Mouse (Mus musculus): Measurements from ENCODE around the gene Fstl3.

The Fstl3 gene

DNA sequence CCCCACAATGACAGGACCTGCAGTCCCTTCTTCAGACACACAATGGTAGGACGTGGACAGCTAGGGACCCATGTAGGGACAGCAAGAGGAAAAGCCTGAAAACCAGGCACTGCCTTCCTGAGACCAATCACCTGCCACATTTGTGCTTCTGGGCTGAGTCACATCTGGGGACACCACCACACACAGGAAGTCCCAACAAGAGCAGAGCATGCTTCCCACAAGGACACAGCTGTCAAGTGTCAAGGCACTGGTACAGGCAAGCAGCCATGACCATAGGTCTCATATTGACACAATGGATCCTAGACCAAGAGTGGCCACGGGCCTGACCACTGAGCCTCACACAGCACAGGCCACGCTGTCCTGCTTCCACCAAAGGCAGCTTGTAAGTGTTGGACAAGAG is 14.2 kb upstream of the Fstl3 start:
- no peak for DNase-seq (ENCODE audit: low spot score)

DNA sequence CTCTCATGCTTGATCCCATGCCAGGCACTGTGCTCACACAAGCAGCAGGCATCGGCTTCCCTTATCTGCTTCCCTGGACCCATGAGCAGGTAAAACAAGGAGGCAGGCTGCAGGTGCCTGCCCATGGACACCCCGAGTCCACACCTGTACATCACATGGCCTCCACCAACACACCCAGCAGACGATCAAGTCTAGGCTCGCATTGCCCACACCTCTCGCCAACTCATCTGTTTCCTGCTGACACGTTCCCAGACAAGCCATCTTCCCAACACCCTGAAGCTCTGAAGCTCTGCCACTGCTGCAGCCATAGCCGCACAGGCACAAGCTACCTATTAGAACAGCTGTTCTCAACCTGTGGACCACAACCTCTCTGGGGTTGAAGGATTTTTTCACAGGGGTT is 12.8 kb upstream of the Fstl3 start:
- no peak for DNase-seq (ENCODE audit: low spot score)

DNA sequence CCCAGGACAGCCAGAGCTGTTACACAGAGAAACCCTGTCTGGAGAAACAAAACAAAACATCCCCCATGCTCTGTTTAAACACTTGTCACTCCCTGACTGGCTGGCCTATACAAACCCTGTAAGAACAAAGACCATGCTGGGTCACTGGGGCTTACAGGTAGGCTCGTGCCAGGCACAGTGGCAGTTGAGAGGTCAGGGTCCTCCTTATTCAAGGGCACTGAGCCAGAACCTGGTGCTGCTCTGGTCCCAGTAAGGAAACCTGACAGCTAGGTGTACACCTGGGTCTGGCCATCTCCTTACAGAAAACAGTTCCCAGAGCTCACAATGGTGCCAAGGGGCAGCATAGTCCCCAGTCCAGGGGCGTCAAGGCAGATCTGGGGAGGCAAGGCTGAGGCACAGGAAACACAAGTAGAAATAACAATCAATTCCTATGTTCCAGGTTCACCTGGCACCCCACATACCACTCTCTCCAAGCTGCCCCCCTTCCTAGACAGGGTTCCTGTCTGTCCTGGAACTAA is 11.8 kb upstream of the Fstl3 start:
- DNase-seq (ENCODE audit: low spot score), result no peak

DNA sequence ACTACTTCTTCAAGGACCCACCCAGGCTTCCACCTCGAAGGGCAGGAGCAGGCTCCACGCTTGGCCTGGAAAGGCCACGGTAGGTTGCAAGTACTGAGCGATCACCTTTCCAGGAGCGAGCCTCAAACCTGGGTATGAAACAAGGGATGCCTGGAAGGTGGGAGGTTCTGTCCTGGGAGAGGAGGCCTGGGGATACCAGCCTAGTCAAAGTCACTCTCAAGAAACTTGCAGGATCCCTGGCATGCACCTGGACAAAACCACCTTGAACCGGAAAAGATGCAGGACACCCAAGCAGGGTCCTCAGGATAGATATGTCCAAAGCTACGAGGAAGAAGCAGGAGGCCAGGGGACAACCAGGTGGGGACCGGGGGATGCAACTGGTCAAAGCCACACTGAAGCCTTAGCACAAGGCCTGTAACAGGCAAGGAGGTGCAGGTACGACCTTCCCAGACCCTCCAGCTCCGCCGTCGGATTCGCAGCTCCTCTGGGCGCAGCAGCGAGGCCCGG is 11.0 kb upstream of the Fstl3 start:
- no peak for DNase-seq (ENCODE audit: low spot score)

DNA sequence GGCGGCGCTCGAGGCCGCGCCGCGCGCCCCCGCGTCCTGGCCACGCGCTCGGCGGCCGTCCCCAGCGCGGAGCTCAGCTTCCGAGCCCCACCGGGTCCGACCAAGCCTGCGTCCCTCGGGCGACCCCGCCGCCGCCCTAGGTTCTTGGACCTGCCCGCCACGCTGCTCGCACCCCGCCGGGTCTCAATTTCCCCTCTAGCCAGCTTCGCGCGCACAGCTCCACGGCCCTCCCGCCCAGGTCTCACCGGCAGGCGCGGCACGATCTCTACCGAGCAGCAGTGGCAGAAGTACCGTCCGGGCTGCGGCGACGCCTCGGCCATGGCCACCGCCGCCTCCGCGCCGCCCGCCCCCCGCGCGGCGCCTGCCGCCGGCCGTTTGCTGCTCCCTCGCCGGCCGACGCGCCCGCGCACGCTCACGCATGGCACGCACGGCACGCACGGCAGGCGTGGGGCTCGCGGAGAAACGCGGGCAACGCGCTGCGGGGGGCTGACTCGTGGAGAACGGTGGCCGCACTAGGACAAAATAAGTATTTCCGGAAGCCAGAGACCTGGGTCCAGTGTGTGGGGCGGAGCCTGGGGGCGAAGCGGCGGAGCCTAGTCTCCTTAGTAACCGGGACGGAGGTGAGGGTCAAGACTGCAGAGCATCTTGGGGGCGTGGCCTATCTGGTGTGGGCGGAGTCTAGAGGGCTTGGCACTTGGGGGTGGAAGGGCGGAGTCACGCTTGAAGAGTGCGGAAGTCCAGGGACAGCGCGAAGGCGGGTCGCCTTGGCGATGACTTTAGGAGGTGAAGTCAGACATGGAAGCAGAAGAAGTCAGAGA is 10.4 kb upstream of the Fstl3 start, which contains the start of gene Rnf126:
TSS of gene Rnf126 (minus strand) at position 445 of the 818 bp plus-strand sequence.
- peak; percentile 99 for DNase-seq (ENCODE audit: low spot score)

DNA sequence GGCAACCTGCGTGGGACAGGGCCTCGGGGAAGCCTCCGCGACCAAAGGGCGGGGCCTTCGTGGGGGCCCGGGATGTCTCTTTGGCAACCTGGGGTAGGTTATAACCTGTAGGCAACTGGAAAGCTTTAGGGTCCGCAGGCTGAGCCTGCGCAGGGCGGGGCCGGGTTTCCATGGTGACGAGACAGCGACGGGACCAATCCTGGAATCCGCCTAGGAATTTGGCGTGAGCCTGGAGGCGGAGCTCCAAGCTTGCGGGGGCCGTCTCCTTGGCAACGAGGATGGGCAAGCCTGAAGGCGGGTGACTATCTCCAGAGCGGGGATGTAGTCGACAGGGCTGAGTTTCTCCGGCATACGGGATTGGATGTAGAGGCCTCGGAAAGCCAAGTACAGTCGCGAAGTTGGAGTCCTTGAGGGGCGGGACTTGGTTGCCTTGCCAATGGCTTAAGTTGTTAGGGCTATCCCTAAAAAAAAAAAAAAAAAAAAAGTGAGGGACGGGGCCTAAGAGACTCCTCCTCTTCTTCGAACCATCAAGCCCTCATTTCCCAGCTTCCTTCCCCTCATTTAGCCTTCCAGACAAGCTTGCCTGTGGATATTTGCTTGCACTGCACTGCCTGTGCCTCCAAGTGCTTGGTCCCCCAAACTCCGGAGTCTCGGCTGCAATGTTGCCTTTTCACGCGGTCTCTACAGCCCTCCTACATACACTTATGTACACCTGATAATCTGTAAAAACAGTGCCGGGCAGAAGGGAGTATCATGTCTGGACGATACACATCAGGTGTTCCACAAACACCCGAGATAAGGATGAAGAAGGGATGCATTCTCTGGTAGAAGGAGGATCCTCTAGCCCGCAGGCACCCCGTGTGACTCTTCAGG is 9.5 kb upstream of the Fstl3 start:
- peak; percentile 88 for DNase-seq (ENCODE audit: low spot score)

DNA sequence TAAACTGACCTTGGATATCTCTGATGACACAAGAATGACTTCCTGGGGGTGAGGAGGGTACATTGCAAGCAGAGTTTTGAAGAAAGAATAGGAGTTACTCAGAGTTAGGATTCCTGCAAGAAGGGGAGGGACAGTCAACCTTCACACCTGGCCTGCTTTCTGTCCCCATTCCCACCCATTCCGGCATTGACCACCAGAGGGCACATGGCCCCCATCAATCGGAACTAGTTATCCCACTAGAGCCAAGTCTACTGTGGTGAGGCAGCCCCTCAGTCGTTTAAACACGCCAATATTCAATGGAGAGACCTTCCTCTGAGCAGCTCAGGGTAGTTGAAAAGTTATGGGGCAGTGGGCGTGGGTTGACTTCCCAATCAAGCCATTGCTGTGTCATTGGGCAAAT is 8.7 kb upstream of the Fstl3 start:
- DNase-seq (ENCODE audit: low spot score), result peak; percentile 70

DNA sequence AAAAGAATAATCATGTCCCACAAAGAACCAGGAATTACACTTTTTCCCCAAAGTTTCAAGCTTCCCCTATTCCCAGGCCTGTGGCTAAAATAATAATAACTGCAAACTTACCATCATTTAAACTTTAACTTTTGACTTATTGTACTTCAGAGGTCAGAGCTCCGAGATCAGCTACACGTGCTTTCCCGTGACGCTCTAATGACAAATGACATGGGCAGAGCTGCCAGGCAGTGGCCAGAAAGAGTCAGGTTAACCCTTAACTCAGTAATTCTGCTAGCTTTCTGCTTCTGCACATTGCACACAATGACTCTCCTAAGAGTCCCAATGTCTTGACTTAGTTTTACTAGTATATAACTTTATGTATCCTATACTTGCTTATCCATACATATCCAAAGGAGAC is 7.7 kb upstream of the Fstl3 start:
- no peak for DNase-seq (ENCODE audit: low spot score)

DNA sequence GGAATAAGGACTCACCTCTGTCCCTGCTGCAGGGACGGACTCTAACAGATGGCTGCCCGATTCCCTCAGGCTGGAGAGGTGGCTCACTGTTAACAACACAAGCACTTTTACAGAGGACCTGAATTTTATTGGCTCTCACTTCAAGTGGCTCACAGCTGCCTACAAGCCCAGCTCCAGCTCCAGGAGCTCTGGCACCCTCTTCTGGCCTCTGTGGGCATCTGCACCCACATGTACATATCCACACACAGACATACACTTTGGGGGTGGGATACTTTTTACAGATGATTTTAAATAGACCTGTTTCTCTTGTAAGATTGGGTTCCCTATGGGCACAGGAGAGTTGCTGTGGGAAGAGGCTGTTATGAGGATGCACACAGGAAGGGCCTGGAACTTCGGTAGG is 4.8 kb upstream of the Fstl3 start:
- DNase-seq (ENCODE audit: low spot score), result no peak

DNA sequence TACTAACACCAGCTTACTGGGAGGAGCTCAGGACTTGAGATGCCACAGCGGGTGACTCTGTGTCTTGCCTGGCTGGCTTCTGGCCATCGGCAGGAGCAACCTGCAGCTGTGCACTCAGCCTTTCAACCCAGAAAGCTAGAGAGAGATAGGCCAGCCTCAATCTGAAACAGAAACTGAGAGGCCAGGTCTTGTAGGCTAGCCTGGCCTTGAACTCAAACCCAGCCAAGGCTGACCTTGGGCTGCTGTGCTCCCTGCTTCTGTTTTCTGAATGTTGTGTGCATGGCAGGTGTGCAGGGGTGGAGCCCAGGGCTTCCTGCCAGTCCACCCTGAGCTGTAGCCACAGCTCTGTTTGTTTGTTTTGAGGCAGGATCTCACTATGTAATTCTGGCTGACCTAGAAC is 3.9 kb upstream of the Fstl3 start:
- no peak for DNase-seq (ENCODE audit: low spot score)

DNA sequence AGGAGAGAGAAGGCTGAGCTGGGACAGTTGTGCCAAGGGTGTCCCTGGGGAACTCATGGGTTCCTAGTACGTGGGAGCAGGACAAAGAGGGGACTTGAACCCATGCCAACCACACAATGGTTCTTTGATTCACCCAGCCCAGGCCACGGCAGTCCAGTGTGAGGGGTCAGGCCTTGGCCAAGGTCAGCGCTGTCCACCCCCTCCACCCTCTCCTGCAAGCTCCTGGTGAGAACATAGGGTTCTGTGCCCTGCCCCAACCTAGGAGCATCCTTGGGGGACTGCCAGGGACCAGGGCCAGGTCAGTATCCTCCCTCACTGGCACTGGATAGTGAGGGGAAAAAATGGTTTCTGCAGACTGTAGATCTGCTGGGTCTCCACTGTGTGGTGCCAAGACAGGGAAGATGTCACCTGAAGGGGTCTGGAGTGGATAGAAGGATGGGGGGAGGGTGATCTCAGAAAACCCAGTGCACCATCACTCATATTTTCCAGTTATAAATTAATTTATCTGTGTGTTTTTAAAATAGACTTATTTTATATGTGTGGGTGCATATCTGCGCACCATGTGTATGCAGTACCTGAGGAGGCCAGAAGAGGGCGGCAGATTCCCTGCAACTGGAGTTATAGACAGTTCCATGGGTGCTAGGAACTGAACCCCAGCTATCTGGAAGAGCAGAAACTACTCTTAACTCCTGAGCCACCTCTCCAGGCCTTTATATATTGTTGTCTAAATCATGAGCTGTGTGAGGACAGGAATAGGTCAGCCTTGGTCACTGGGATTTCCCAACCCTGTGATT is 2.4 kb upstream of the Fstl3 start:
- no peak for DNase-seq (ENCODE audit: low spot score)

DNA sequence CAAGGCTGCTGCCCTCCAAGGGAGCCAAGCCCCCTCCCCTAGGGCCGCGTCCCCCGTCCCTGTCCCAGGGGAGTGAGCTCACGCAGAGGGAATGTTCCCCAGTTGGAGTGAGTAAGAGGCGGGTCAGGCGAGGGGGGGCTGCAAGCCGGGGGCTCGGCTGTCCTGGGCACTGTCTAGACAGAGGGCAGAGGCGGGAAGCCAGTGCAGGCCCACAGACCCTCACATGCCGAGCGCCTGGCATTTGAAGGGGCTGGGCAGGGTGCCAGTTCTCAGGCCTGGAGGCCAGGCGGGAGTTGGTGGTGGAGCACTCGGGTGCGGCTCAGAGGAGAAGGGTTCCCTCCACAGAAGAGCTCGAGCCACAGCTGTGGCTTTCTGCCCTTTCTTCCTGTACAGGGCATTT is 934 bp downstream of the Fstl3 start:
- DNase-seq (ENCODE audit: low spot score), result peak; percentile 38

DNA sequence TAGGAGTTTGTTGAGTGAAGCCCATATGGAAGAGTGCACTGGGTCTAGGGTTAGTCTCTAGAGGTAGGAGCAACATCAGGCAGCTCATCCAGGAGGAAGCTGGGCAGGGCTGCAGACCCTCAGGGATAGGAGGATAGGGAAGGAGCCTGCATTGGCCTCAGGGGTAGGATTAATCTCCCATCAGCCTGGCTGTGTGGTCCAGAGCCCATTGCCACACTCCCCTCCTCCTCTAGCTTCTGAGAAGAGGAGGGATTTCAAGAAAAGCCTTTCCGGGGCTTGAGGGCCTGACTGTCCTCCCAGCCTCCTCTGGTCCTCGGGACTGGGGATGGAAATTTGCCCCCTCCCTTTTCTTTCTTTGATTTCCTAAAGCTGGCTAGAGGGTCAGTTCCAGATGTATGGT is 2.1 kb downstream of the Fstl3 start:
- DNase-seq (ENCODE audit: low spot score), result no peak

DNA sequence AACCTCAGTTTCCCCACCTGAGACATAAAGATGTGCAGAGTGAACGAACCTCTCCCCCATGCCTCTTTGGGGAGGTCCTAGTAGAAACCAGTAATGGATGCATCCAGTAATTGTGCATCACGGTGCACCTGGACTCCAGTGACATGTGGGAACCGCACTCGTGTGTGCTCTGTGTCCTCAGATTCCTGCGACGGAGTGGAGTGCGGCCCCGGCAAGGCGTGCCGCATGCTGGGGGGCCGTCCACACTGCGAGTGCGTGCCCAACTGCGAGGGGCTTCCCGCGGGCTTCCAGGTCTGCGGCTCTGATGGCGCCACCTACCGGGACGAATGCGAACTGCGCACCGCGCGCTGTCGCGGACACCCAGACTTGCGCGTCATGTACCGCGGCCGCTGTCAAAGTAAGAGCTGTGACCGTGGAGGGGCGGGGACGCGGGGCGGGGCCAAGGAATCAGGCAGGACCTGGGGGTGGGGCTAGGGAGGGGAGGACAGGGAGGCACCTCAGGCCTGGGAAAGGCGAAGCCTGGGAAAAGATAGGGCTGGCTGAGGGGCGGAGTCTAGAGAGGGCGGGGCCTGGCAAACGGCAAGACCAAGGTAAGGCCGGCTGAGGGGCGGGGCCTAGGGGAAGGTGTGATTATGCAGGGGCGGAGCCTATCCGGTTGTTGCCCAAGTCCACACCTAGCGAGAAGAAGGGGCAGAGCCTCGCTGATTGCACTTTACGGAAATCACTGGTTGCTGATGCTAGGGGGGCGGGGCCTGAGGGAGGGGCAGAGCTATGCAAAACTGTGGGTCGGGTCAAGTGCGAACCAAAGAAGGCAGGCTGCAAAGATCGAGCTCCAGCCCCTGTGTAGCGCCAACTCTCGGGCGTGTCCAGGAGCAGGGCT is 3.0 kb downstream of the Fstl3 start:
- DNase-seq (ENCODE audit: low spot score), result peak; percentile 93

DNA sequence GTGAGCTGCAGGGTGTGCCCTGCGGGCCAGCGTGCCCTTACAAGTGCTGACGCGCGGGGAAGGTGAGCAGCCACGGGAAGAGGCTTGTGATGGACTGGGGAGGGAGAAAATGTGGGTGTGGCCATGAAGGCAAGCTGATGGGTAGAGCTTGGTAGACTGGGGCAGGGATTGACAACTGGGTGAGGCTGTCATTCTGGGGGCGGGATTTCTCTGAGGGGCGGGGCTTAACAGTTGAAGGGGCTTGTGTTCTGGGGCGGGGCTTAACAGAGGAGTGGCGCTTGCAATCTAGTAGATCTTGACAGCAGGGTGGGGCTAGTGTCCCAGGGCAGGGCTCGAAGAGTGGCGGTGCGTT is 3.6 kb downstream of the Fstl3 start:
- DNase-seq (ENCODE audit: low spot score), result no peak

DNA sequence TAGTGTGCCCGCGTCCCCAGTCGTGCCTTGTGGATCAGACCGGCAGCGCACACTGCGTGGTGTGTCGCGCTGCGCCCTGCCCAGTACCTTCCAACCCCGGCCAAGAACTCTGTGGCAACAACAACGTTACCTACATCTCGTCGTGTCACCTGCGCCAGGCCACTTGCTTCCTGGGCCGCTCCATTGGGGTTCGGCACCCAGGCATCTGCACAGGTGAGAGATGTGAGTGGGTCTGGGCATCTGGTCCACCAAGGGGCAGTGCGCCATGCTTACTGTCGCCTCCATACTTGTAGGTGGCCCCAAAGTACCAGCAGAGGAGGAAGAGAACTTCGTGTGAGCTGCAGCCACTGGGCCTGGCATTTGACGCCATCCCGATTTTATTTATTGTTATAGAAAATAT is 4.1 kb downstream of the Fstl3 start:
- DNase-seq (ENCODE audit: low spot score), result no peak

DNA sequence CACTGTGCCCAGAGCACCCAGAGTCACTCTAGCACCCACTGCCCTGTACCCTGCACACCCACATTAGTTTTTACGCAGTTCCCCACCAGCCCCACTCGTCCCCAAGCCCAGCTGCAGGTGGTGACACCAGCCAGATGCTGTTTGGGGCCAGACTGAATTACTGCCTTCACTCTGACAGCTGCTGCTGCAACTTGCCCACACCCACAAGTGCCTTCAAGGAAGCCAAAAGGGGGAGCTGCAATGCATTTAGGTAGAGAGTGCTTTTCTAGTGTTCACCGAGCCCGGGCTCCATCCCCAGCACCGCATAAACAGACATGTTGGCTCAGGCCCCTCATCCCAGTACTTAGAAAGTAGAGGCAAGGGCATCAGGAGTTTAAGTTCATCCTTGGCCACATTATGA is 4.9 kb downstream of the Fstl3 start:
- DNase-seq (ENCODE audit: low spot score), result no peak

DNA sequence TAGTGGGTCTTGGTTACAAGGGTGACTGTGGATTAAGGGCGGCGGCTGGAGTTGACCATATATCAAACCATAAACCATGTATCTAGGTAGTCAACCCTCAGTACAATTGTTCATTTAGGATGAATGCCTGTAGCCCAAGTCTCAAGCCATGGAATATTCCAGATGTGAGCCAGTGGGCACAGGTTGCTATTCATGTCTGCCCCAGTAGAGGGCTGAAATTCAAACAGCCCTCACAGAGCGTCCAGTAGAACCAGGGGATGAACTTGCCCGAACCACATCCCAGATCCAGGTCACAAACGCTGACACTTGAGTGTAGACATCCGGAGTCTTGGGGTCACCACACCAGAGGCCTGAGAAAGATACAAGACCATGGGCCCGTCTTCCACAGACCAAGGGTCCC is 6.0 kb downstream of the Fstl3 start:
- DNase-seq (ENCODE audit: low spot score), result no peak

DNA sequence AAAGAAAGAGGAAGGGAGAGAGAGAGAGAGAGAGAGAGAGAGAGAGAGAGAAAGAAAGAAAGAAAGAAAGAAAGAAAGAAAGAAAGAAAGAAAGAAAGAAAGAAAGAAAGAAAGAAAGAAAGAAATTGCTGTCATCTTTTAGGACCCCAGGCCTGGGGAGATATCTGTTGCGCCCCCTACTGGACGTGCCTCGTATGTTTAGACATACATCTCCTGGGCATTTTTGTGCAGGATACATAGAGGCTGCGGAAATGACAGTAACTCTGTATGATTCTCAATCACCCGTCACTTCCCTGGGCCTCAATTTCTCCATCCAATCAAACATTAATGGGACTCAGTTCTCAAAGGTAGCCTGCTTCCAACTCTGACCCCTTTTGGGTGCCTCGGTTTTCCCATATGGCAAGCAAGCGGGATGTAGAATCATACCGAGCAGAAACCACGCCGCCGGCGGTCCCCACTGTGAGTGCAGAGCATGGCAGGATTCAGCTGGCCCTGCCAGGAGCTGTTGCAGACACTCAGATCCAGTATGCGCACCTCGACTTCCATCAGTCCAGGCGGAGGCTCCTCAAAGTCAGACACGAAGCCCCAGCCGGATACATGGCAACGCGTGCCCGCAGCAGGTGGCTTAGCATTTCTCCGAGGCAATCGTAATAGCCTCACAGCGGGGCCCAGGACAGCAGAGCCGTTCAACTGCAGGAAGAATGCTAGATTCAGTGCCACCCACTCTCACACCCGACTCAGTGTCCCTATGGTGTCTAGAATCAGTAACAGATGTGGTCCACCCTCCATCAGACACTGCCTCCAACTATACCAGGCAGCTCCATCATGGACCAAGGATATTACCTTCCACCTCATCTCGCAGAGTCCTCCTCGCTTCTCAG is 7.1 kb downstream of the Fstl3 start:
- DNase-seq (ENCODE audit: low spot score), result no peak
